Mouse (Mus musculus) gastrocnemius, postnatal 36 days (tissue): ENCODE data around the gene Cpa5. TPM values are rescaled to one million over a fixed set of nuclear protein-coding genes. Genes with fewer than 3 reads are reported as not detected.

ENCODE experiments used
- DNase-seq, 2 experiments: peaks; one replicate each; pipeline ENCODE4 v3.0.0; 2022
- intact Hi-C: fragments of 180-260 bp; cut with DNase I; formaldehyde crosslinking; loops from one replicate; pipeline ENCODE4 v1.15.1; 2025
- total RNA-seq, 2 experiments: library from RNA; stranded (reverse); gene quantifications; 2 replicates each; pipeline ENCODE4 v1.2.3; 2021

The Cpa5 gene
- total RNA-seq, 2 experiments from 2014 or later = not detected

- intact Hi-C loops = no loop called here
- DNase-seq = no peak
These were observed 28.0 kb downstream of the Cpa5 start, which contains the start of gene Cpa1 for GRCm38 (mm10) chr6:30638674-30639268. TSS of gene Cpa1 (plus strand) at chr6:30639218.

GRCm38 (mm10) chr6:30643694-30644460 is 33.1 kb downstream of the Cpa5 start:
- DNase-seq = no peak
- intact Hi-C loops = no loop called here

- DNase-seq = no peak
- intact Hi-C loops = no loop called here
These were observed 33.7 kb downstream of the Cpa5 start for GRCm38 (mm10) chr6:30644462-30644861.

GRCm38 (mm10) chr6:30645379-30645778 is 34.6 kb downstream of the Cpa5 start:
- no peak for DNase-seq
- intact Hi-C loops = no loop called here

GRCm38 (mm10) chr6:30649651-30650296 is 39.0 kb downstream of the Cpa5 start:
- peak; percentile 25 to 49 for DNase-seq
- intact Hi-C loops = no loop called here

GRCm38 (mm10) chr6:30652425-30653188 is 41.8 kb downstream of the Cpa5 start:
- intact Hi-C loops = no loop called here

GRCm38 (mm10) chr6:30653518-30653917 is 42.7 kb downstream of the Cpa5 start:
- intact Hi-C loops = no loop called here
- no peak for DNase-seq

More at GRCm38 (mm10) chr6:30652425-30653188, 41.8 kb downstream of the Cpa5 start:
- no peak for DNase-seq

GRCm38 (mm10) chr6:30654402-30654859 is 43.6 kb downstream of the Cpa5 start:
- intact Hi-C loops = no loop called here

GRCm38 (mm10) chr6:30654932-30655331 is 44.1 kb downstream of the Cpa5 start:
- no peak for DNase-seq
- intact Hi-C loops = no loop called here

More at GRCm38 (mm10) chr6:30654402-30654859, 43.6 kb downstream of the Cpa5 start:
- no peak for DNase-seq

GRCm38 (mm10) chr6:30657279-30657678 is 46.5 kb downstream of the Cpa5 start:
- intact Hi-C loops = no loop called here
- DNase-seq = no peak

- intact Hi-C loops = no loop called here
- no peak for DNase-seq
These were observed 47.8 kb downstream of the Cpa5 start for GRCm38 (mm10) chr6:30658619-30659018.

GRCm38 (mm10) chr6:30664776-30665175 is 54.0 kb downstream of the Cpa5 start:
- no peak for DNase-seq
- intact Hi-C loops = no loop called here

- intact Hi-C loops = no loop called here
- no peak for DNase-seq
These were observed 54.5 kb downstream of the Cpa5 start for GRCm38 (mm10) chr6:30665296-30665695.

GRCm38 (mm10) chr6:30666043-30666442 is 55.2 kb downstream of the Cpa5 start:
- intact Hi-C loops = no loop called here
- no peak for DNase-seq

GRCm38 (mm10) chr6:30667585-30667984 is 56.8 kb downstream of the Cpa5 start:
- intact Hi-C loops = no loop called here
- no peak for DNase-seq

GRCm38 (mm10) chr6:30671696-30672095 is 60.9 kb downstream of the Cpa5 start:
- intact Hi-C loops = loop anchor here (10.0 kb wide), 1 partner anchor 127 kb away; the partner anchor contains the start of gene Cpa2
- no peak for DNase-seq

- DNase-seq = peak in 1 of 2 experiments; percentile 50
- intact Hi-C loops = loop anchor here (10.0 kb wide), 1 partner anchor 129 kb away; the partner anchor contains the start of gene Cpa2
These were observed 63.2 kb downstream of the Cpa5 start for GRCm38 (mm10) chr6:30673764-30674561.

GRCm38 (mm10) chr6:30674714-30675280 is 64.0 kb downstream of the Cpa5 start:
- intact Hi-C loops = loop anchor here (10.0 kb wide), 1 partner anchor 130 kb away; the partner anchor contains the start of gene Cpa2
- no peak for DNase-seq

GRCm38 (mm10) chr6:30675281-30675771 is 64.5 kb downstream of the Cpa5 start:
- intact Hi-C loops = loop anchor here (10.0 kb wide), 1 partner anchor 131 kb away; the partner anchor contains the start of gene Cpa2
- DNase-seq = peak in 1 of 2 experiments; percentile 45
